Mouse (Mus musculus) liver, embryonic 14.5 days (tissue): ENCODE measurements around the gene Polm.

Source experiments
- CTCF ChIP-seq: IDR thresholded peaks from 2 replicates; pipeline ENCODE4 v1.5.1; 2016; ENCODE audit warnings: antibody characterized with exemption, low read depth, control low read depth
- EP300 ChIP-seq: IDR thresholded peaks from 2 replicates; pipeline ENCODE4 v1.6.1; 2016; ENCODE audit warnings: antibody characterized with exemption, low read depth

- TF ChIP-seq CTCF (no peak), EP300 (no peak)
Observed at GRCm38 (mm10) chr11:5789754-5790333, 48.0 kb downstream of the Polm start.
